Mouse (Mus musculus) heart, adult 11 months (tissue): ENCODE data around the gene Gpm6b.
A peak's percentile ranks its signal among the peaks of the same experiment; 100 is the strongest.

ENCODE experiments used
- DNase-seq: peaks from one replicate; pipeline ENCODE4 v3.0.0; 2022

The Gpm6b gene

DNA sequence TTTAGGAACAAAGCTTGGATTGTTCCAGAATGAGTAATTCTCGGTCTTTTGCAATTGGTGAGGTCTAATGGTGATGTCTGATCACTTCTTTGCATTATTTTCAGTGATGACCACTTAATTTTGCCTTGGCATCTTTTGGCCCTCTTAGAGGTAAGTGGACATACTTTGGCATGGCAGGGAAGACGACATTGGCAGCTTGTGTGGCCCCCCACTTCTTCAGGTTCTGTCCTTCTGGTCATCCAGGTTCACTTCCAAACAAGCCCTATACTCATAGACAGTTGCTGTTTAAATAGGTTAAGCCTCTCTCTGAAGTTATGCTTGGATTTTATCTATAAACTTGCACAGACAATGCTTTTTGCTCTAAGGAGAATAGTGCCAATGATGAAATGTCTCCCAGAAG lies 120.2 kb downstream of the Gpm6b start:
- no peak for DNase-seq

- no peak for DNase-seq
These were observed 121.3 kb downstream of the Gpm6b start for GRCm38 (mm10) chrX:166359927-166360440.

DNA sequence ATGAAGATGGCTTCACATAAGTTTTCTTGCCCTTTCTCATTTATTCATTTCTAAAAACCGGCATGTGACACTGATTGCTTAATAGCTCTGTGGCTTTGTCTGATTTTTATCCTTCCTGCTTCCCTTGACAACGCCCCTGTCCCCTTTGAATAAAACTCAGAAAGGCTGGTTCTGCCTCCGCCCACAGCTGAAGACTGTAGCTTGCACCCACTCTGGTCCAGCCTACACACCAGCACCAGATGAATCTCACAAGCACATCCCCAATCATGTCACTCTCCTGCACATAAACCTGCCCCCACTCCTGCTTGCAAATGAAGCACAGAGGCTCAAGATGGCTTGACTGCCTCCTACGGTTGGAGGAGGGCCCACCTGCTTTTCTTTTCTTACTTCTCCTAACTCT lies 121.7 kb downstream of the Gpm6b start:
- DNase-seq: peak; percentile 34

- no peak for DNase-seq
These were observed 126.9 kb downstream of the Gpm6b start for GRCm38 (mm10) chrX:166365458-166366213.

DNA sequence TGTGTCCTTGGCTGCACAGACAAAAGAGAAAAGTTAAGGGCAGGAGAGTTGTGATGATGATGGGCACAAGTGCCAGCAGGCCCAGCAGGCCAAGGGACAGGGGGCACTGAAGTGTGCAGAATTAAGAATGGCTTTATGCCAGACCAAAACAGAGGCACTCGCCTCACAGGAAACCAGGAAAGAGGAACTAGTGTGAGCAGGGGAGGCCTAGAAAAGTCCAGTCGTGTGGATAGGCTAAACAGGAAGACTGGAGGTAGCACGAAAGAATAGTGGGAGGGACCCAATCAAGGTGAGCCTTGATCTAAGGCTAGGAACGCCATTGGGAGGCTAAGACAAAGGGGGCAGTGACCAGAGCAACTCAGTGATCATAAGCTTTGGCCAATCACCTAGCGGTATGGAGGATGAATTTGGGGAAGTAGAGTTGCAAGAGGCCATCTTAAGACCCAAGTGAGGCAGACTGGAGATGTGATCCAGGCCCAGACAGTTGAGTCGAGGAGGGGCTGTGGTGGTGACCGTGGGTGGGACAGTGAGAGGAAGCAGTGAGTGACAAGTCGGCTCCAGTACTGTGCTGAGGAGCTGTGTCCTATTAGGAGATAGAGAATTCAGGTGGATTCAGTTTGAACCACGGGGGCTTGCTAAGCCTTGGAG lies 138.1 kb downstream of the Gpm6b start:
- no peak for DNase-seq

DNA sequence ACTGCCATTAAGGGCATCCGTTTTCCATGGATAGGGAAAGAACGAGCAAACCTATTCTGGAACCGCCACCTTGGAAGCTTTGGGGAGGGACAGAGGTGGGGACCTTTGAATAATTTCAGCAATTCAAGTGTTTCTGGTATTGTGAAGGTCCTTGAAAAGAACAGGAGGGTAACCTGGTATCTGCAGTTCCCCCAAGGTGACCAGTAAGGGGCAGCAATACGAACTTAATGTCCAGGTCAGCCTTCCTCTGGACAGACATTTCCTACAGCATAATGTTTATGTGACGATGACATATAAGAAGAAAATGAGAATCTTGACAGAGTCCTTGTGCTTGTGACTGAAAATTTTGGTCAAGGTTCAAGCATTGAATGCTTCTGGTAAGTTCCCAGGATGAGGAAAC lies 139.9 kb downstream of the Gpm6b start:
- DNase-seq: no peak

GRCm38 (mm10) chrX:166383606-166384005 lies 144.9 kb downstream of the Gpm6b start:
- DNase-seq: no peak

DNA sequence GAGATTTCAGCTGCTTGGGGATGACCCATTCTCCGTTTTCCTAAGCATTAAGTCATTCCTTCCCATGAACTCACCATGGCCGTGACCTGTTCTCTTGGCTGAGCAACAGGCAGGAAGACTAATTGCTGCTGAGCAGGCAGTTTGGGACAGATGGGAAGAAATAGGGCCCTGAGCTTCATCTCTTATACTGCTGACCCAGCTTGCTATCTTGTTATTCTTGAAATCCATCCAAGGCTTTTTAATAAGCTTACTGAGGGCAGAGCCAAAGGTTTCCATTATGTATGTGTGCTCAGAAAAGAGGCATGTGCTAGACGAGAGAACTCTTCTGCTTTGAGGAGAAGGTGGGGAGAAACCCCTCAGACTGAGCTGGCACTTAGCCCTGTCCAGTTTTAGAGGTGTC lies 146.2 kb downstream of the Gpm6b start:
- peak; percentile 87 for DNase-seq

DNA sequence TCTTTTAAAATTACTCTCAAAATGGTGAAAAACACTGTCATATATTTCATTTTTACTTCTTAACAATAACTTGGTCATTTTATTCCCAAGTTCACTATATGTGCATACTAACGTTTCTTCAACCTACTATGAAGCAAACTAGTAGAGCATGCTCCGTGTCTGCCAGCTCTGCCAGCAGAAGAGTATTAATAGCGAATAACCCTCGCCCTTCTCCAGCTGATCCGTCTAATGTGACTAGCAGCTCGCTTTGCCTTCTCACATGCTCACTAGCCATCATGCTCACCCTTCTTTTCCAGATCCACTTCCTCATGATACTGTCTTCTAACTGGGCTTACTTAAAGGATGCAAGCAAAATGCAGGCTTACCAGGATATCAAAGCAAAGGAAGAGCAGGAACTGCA lies 147.9 kb downstream of the Gpm6b start:
- DNase-seq: no peak

GRCm38 (mm10) chrX:166393753-166394152 lies 155.0 kb downstream of the Gpm6b start:
- DNase-seq: no peak

DNA sequence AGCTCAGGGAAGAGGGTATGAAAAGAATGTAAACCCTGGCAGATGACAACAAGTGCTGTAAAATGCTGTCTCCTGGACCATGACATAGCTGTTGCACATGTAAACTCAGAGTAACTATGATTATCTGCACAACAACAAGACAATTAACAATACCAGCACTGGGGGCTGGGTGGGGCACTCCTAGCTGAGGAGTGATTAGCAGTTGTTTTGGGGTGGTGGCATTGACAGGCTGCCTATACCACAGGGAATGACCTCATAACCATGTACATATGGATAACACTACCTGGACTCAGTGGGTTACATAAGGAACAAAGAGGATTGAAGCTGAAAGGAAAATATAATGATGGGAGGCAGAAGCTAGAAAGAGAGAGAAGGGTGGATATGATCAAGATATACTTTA lies 169.2 kb downstream of the Gpm6b start:
- no peak for DNase-seq

GRCm38 (mm10) chrX:166416196-166416595 lies 177.5 kb downstream of the Gpm6b start:
- no peak for DNase-seq

- DNase-seq: no peak
These were observed 196.1 kb downstream of the Gpm6b start for GRCm38 (mm10) chrX:166434812-166435211.
